Mouse (Mus musculus): Measurements from ENCODE around the gene Dnaaf1. TPM values are rescaled to one million over a fixed set of nuclear protein-coding genes. Genes with fewer than 3 reads are reported as not detected.
A peak's percentile ranks its signal among the peaks of the same experiment; 100 is the strongest.

Gene Dnaaf1
- polyA plus RNA-seq, 1 experiment from 2014 or later: 0.54 TPM

DNA sequence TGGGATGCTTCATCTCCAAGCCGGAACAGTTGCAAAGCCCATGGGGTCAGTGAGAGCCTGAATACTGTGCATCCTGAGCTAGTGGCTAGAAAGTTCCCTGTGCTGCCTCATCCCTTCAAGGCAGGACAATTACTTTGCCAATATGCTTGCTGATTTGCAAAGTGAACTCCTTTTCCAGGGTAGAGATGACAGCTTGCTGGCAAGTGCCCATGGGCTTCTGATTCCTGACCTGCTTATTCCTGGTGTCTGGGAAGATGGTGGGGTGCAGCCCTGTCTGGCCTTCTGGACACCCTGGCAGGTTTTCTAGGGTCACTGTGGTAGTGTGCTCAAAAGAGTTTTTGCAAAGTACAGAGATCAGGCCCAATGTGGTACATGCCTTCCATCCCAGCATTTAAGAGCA, 67.9 kb downstream of the Dnaaf1 start:
- H3K9ac ChIP-seq: no peak overlapping the region
- no peaks in the 10 kb centered on the region for H3K9me3 ChIP-seq
- no peak for ATAC-seq (replicated peaks)
- WGBS: 88% methylated on average over 1 of the region's 1 CpGs
- peaks cover 17% of the 10 kb centered on the region for H3K4me1 ChIP-seq
- H3K4me2 ChIP-seq: no peak overlapping the region
- no peak overlapping the region for H3K4me3 ChIP-seq
- H3K27me3 ChIP-seq (replicated peaks): no peaks in the 10 kb centered on the region
- no peak overlapping the region for H3K27ac ChIP-seq
- no peaks in the 10 kb centered on the region for H3K36me3 ChIP-seq (replicated peaks)

DNA sequence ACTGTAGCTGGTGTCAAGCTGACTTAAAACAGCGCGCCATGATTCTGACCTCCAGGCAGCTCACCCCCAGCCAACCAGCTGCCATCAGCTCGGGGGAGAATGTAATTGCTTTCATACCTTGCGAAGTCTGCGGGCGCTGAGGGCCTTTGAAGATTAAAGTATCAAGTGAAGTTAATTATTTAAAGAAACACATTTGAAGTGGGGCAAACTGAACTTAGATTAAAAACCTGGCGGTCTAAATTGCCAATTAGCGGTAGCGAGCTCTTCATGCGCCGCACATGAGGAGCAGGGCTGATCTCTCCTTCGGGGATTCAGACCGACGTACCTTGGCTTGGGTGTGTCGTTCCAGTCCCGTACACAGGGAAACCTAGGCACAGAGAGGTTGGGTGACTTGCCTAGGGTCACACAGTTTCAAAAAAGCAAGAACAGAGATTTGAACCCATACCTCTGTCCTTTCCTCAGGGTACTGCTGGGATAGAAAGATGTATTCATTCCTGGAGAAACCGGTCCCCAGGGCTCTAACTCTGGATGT, 69.5 kb downstream of the Dnaaf1 start:
- H3K27ac ChIP-seq: peak overlapping the region; percentile 70
- no peak overlapping the region for H3K4me2 ChIP-seq
- no peaks in the 10 kb centered on the region for H3K9me3 ChIP-seq
- H3K27me3 ChIP-seq (replicated peaks): no peaks in the 10 kb centered on the region
- peak; percentile 65; the same call in 1 of the 2 replicates for ATAC-seq (replicated peaks)
- H3K4me1 ChIP-seq: peaks cover 17% of the 10 kb centered on the region
- WGBS: 61% methylated on average over 17 of the region's 17 CpGs
- no peaks in the 10 kb centered on the region for H3K36me3 ChIP-seq (replicated peaks)
- no peak overlapping the region for H3K4me3 ChIP-seq
- no peak overlapping the region for H3K9ac ChIP-seq

DNA sequence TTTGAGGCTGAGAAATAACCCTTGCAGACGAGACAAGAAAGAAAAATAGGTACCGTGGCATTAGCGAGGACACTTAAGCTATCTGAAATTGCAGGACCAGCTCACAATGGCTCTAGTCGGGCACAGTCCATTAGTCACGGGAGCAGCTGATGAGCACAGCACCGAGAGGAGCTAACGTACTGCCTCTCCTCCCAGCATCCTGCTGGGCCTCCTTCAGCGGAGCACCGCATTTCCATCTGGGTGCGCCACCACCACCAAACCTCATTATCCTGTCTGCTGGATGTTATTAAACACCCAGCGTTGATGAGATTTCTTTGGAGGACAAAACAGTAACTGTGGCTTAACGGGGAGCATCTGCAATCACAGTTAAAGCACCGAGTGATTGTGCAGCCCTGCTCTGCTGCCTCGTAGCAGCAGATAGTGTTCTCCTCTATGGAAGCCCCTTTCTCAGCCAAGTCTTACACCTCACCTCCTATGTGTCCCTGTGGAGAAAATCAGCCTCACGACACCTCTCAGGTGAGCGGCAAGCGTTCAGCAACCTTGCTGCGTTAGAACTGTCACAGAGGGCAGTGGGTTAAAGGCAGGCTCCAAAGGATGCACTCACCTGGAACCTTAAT, 70.1 kb downstream of the Dnaaf1 start:
- H3K9ac ChIP-seq: no peak overlapping the region
- 38% methylated on average over 18 of the region's 18 CpGs for WGBS
- no peaks in the 10 kb centered on the region for H3K9me3 ChIP-seq
- no peak overlapping the region for H3K4me2 ChIP-seq
- H3K36me3 ChIP-seq (replicated peaks): no peaks in the 10 kb centered on the region
- H3K4me1 ChIP-seq: peaks cover 17% of the 10 kb centered on the region
- peak overlapping the region; percentile 70 for H3K27ac ChIP-seq
- ATAC-seq (replicated peaks): peak; percentile 70
- no peaks in the 10 kb centered on the region for H3K27me3 ChIP-seq (replicated peaks)
- no peak overlapping the region for H3K4me3 ChIP-seq

DNA sequence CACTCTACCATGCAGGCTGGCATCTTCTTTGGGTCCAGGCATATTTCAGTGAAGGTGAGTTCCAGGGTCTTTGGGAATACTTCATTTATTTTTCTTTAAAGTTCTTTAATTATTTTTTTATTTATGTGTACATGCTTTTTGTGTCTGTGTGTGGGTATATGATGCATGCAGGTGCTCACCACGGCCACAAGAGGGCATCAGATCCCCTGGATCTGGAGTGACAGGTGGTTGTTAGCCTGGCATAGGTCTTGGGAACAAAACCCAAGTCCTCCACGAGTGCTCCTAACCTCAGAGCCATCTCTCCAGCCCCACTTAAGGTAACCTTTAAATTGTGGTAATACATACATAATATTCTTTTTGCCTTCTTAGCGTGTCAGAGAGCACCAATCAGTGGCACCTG, 71.2 kb downstream of the Dnaaf1 start:
- Histone ChIP-seq H3K9ac (no peak overlapping the region), H3K4me3 (no peak overlapping the region), H3K9me3 (no peaks in the 10 kb centered on the region), H3K4me1 (peaks cover 17% of the 10 kb centered on the region), H3K27ac (0 out of 2 replicates have a peak overlapping the region, but pooled peaks have one; percentile 70), H3K36me3 (replicated peaks) (no peaks in the 10 kb centered on the region), H3K4me2 (no peak overlapping the region), H3K27me3 (replicated peaks) (no peaks in the 10 kb centered on the region)
- ATAC-seq (replicated peaks): no peak
- WGBS: 77% methylated on average over 3 of the region's 3 CpGs

DNA sequence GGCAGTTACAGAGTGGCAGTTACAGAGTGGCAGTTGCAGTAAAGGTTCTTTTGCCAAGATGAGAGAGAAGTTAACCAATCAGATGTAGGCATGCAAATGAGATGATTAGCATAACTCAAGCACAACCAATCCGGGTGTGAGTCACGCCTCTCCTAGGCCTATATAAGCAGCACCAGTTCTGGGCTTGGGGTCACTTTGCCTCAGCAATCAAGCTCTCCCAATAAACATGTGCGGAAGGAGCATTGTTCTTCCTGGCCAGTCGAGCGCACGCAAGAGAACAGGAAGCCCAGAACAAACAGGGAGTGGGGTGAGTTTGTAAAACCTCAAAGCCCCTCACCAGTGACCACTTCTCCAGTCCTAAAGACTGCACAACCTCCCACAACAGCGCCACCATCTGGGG, 71.8 kb downstream of the Dnaaf1 start:
- H3K9ac ChIP-seq: no peak overlapping the region
- no peaks in the 10 kb centered on the region for H3K27me3 ChIP-seq (replicated peaks)
- H3K4me3 ChIP-seq: no peak overlapping the region
- H3K4me2 ChIP-seq: no peak overlapping the region
- no peak for ATAC-seq (replicated peaks)
- no peaks in the 10 kb centered on the region for H3K9me3 ChIP-seq
- WGBS: 84% methylated on average over 7 of the region's 7 CpGs
- no peaks in the 10 kb centered on the region for H3K36me3 ChIP-seq (replicated peaks)
- no peak overlapping the region for H3K27ac ChIP-seq
- H3K4me1 ChIP-seq: peaks cover 17% of the 10 kb centered on the region

Other genes starting within 250 kb of the Dnaaf1 start
- 773 and 776 TPM in 2 replicates for gene Hsbp1, start 230.7 kb upstream of the Dnaaf1 start, polyA plus RNA-seq (2015; fragmentation: Nextera tagmentation; extraction: Ambion mirVana)
- gene Mlycd, start 180.4 kb upstream of the Dnaaf1 start, polyA plus RNA-seq (2015; fragmentation: Nextera tagmentation; extraction: Ambion mirVana): 16.2 and 17.8 TPM in 2 replicates
- gene Osgin1, start 141.1 kb upstream of the Dnaaf1 start, polyA plus RNA-seq (2015; fragmentation: Nextera tagmentation; extraction: Ambion mirVana): 0.28 and 0.34 TPM in 2 replicates
- 53.0 and 60.5 TPM in 2 replicates for gene Necab2, start 128.5 kb upstream of the Dnaaf1 start, polyA plus RNA-seq (2015; fragmentation: Nextera tagmentation; extraction: Ambion mirVana)
- 0.13 TPM in 1 of 2 replicates, not detected in the other for gene Slc38a8, start 73.5 kb upstream of the Dnaaf1 start, polyA plus RNA-seq (2015; fragmentation: Nextera tagmentation; extraction: Ambion mirVana)
- gene Mbtps1, start 16.5 kb upstream of the Dnaaf1 start, polyA plus RNA-seq (2015; fragmentation: Nextera tagmentation; extraction: Ambion mirVana): 59.5 and 61.1 TPM in 2 replicates
- 212 and 213 TPM in 2 replicates for gene Hsdl1, start 52 bp upstream of the Dnaaf1 start, polyA plus RNA-seq (2015; fragmentation: Nextera tagmentation; extraction: Ambion mirVana)
- gene Taf1c, start 30.0 kb downstream of the Dnaaf1 start, polyA plus RNA-seq (2015; fragmentation: Nextera tagmentation; extraction: Ambion mirVana): 16.6 and 17.7 TPM in 2 replicates
- gene Adad2, start 37.5 kb downstream of the Dnaaf1 start, polyA plus RNA-seq (2015; fragmentation: Nextera tagmentation; extraction: Ambion mirVana): 0.23 and 0.31 TPM in 2 replicates
- gene Kcng4, start 60.4 kb downstream of the Dnaaf1 start, polyA plus RNA-seq (2015; fragmentation: Nextera tagmentation; extraction: Ambion mirVana): 0.14 and 0.33 TPM in 2 replicates
- 4.6 and 7.1 TPM in 2 replicates for gene Wfdc1, start 91.1 kb downstream of the Dnaaf1 start, polyA plus RNA-seq (2015; fragmentation: Nextera tagmentation; extraction: Ambion mirVana)
- gene Atp2c2, start 124.8 kb downstream of the Dnaaf1 start, polyA plus RNA-seq (2015; fragmentation: Nextera tagmentation; extraction: Ambion mirVana): 0.11 and 0.19 TPM in 2 replicates
- gene Tldc1, start 203.2 kb downstream of the Dnaaf1 start, polyA plus RNA-seq (2015; fragmentation: Nextera tagmentation; extraction: Ambion mirVana): 11.4 and 11.8 TPM in 2 replicates

Measured in midbrain, embryonic 15.5 days (tissue).